Mouse (Mus musculus): ENCODE data around the gene Eea1.
"Not testable (repeated sequence)": the region's sequence is repeated elsewhere in the genome, so short reads cannot be mapped to it uniquely, and the experiment has no call there.

Gene Eea1

GRCm38 (mm10) chr10:96074386-96074785 lies 133.9 kb downstream of the Eea1 start:
- DNase-seq (ENCODE audit: low spot score) = no peak

GRCm38 (mm10) chr10:96075403-96075802 lies 135.0 kb downstream of the Eea1 start:
- no peak for DNase-seq (ENCODE audit: low spot score)

- DNase-seq (ENCODE audit: low spot score) = no peak
Observed at GRCm38 (mm10) chr10:96075880-96076279, 135.4 kb downstream of the Eea1 start.

- no peak for DNase-seq (ENCODE audit: low spot score)
Observed at GRCm38 (mm10) chr10:96076461-96076860, 136.0 kb downstream of the Eea1 start.

- DNase-seq (ENCODE audit: low spot score) = not testable (repeated sequence)
Observed at GRCm38 (mm10) chr10:96077480-96078066, 137.1 kb downstream of the Eea1 start.

- DNase-seq (ENCODE audit: low spot score) = no peak
Observed at GRCm38 (mm10) chr10:96079823-96080222, 139.4 kb downstream of the Eea1 start.

GRCm38 (mm10) chr10:96080440-96081381 lies 140.3 kb downstream of the Eea1 start:
- DNase-seq (ENCODE audit: low spot score) = no peak

- no peak for DNase-seq (ENCODE audit: low spot score)
Observed at GRCm38 (mm10) chr10:96082203-96082602, 141.8 kb downstream of the Eea1 start.

- no peak for DNase-seq (ENCODE audit: low spot score)
Observed at GRCm38 (mm10) chr10:96089744-96090143, 149.3 kb downstream of the Eea1 start.

GRCm38 (mm10) chr10:96090388-96090787 lies 149.9 kb downstream of the Eea1 start:
- no peak for DNase-seq (ENCODE audit: low spot score)

- no peak for DNase-seq (ENCODE audit: low spot score)
Observed at GRCm38 (mm10) chr10:96093890-96094531, 153.6 kb downstream of the Eea1 start.

- DNase-seq (ENCODE audit: low spot score) = no peak
Observed at GRCm38 (mm10) chr10:96094559-96094958, 154.1 kb downstream of the Eea1 start.

Measured in testis, postnatal 14 days (tissue).